In the genomic region with DNA sequence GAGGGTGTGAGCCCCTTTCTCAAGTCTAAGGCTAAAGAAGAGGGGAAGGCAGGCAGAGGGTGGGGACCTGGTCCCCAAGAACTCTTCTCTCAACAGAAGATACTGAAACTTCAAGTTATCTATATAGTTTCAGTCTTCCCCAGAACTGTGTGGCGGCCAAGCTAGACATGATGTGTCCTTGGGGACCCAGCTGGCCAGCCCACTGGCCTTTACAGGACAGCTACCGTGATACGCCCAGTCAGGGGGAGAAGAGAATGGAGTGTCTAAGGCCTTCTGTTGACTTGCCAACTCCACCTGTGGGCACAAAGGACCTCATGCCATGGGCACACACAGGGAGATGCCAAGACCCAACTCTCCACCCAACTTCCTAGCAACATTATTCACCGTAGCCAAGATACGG, we compare ENCODE assay signal across 11 mouse cellular contexts. TPM values are rescaled to one million over a fixed set of nuclear protein-coding genes. Genes with fewer than 3 reads are reported as not detected.
DNase-seq lines count a peak whose midpoint lies in the region; ATAC-seq lines count a peak whose summit lies in the region.
"Had no signal": no experiment of that assay in that cellular context is flagged by ENCODE, and none has a peak within 500 bp of the region (broad histone marks: within the 10 kb centered on the region; RNA-seq: fewer than 3 reads in every experiment).

No protein-coding gene starts in this region.

- H3K27me3 ChIP-seq in heart, embryonic 10.5 days (ENCODE audit: insufficient read depth, poor library complexity, severe bottlenecking): no peaks in the 10 kb centered on the region
- no peaks in the 10 kb centered on the region for H3K27me3 ChIP-seq in midbrain, embryonic 13.5 days
- no peaks in the 10 kb centered on the region for H3K27me3 ChIP-seq in midbrain, embryonic 16.5 days (ENCODE audit: control insufficient read depth, insufficient read depth, low read depth, low read length)
- H3K27me3 ChIP-seq in stomach, embryonic 16.5 days (ENCODE audit: control insufficient read depth, insufficient read depth, low read length): no peaks in the 10 kb centered on the region
- H3K27me3 ChIP-seq: CH12.LX had no signal

- no peaks in the 10 kb centered on the region for H3K9me3 ChIP-seq in heart, embryonic 10.5 days
- H3K9me3 ChIP-seq in midbrain, embryonic 13.5 days: no peaks in the 10 kb centered on the region
- H3K9me3 ChIP-seq in midbrain, embryonic 16.5 days (replicated peaks; ENCODE audit: control insufficient read depth, low read length, poor library complexity, severe bottlenecking): no peaks in the 10 kb centered on the region
- no peaks in the 10 kb centered on the region for H3K9me3 ChIP-seq in stomach, embryonic 16.5 days (replicated peaks; ENCODE audit: control insufficient read depth, low read length)

- H3K4me3 ChIP-seq in heart, embryonic 10.5 days: no peak overlapping the region
- H3K4me3 ChIP-seq in midbrain, embryonic 13.5 days (replicated peaks): no peak overlapping the region
- H3K4me3 ChIP-seq in midbrain, embryonic 16.5 days (ENCODE audit: low read depth, low read length): no peak overlapping the region
- H3K4me3 ChIP-seq in stomach, embryonic 16.5 days (replicated peaks; ENCODE audit: low read length): no peak overlapping the region

- no peak for ATAC-seq in midbrain, embryonic 13.5 days
- no peak for ATAC-seq in midbrain, embryonic 16.5 days
- ATAC-seq in stomach, embryonic 16.5 days (ENCODE audit: insufficient read depth, low FRiP score): no peak

- H3K4me1 ChIP-seq in heart, embryonic 10.5 days: peaks cover 88% of the 10 kb centered on the region
- peaks cover 53% of the 10 kb centered on the region for H3K4me1 ChIP-seq in midbrain, embryonic 13.5 days (replicated peaks)
- peaks cover 15% of the 10 kb centered on the region; the same call in 1 of the 2 replicates for H3K4me1 ChIP-seq in midbrain, embryonic 16.5 days (ENCODE audit: control insufficient read depth, insufficient read depth, low read length)
- peaks cover 94% of the 10 kb centered on the region for H3K4me1 ChIP-seq in stomach, embryonic 16.5 days (ENCODE audit: control insufficient read depth, insufficient read depth, low read length)

- no peak for DNase-seq in heart, embryonic 10.5 days (ENCODE audit: low spot score)
- DNase-seq in heart, adult 8-10 months (ENCODE audit: low spot score): no peak
- peak; percentile 50 for DNase-seq in heart, postnatal 4 days
- no peak for DNase-seq in embryo, embryonic 10.5 days (ENCODE audit: low spot score)
- no peak for DNase-seq in right cerebral cortex, adult 2 months (ENCODE audit: low spot score in 2 of 2)
- DNase-seq: adrenal gland, adult 8-10 months; gastrocnemius, postnatal 14 days had no signal

- H3K9ac ChIP-seq in midbrain, embryonic 13.5 days (replicated peaks): no peak overlapping the region
- no peak overlapping the region for H3K9ac ChIP-seq in midbrain, embryonic 16.5 days (ENCODE audit: low read depth, low read length)
- no peak overlapping the region for H3K9ac ChIP-seq in stomach, embryonic 16.5 days (ENCODE audit: low read length)

- 77% methylated on average over 5 of the region's 5 CpGs for WGBS in heart, embryonic 10.5 days
- WGBS in midbrain, embryonic 13.5 days: 82% methylated on average over 5 of the region's 5 CpGs
- WGBS in midbrain, embryonic 16.5 days: 82% methylated on average over 5 of the region's 5 CpGs
- 67% methylated on average over 5 of the region's 5 CpGs for WGBS in stomach, embryonic 16.5 days

- H3K4me2 ChIP-seq in midbrain, embryonic 13.5 days (replicated peaks): no peak overlapping the region
- no peak overlapping the region for H3K4me2 ChIP-seq in midbrain, embryonic 16.5 days (ENCODE audit: low read length)
- H3K4me2 ChIP-seq in stomach, embryonic 16.5 days (ENCODE audit: low read depth, low read length): no peak overlapping the region

- H3K27ac ChIP-seq in heart, embryonic 10.5 days: peak overlapping the region; percentile 87
- peak overlapping the region; percentile 27; the same call in 1 of the 2 replicates for H3K27ac ChIP-seq in midbrain, embryonic 13.5 days
- no peak overlapping the region for H3K27ac ChIP-seq in midbrain, embryonic 16.5 days (ENCODE audit: low read length)
- H3K27ac ChIP-seq in stomach, embryonic 16.5 days (ENCODE audit: low read length): peak overlapping the region; percentile 97

- H3K36me3 ChIP-seq in heart, embryonic 10.5 days: peaks cover 5% of the 10 kb centered on the region; the same call in 1 of the 2 replicates
- H3K36me3 ChIP-seq in midbrain, embryonic 13.5 days: no peaks in the 10 kb centered on the region
- no peaks in the 10 kb centered on the region for H3K36me3 ChIP-seq in midbrain, embryonic 16.5 days (ENCODE audit: control insufficient read depth, insufficient read depth, low read length)
- no peaks in the 10 kb centered on the region for H3K36me3 ChIP-seq in stomach, embryonic 16.5 days (ENCODE audit: control insufficient read depth, insufficient read depth, low read length)

RNA-seq across cellular contexts. Expression of gene Actn1, which starts 31.8 kb away (rescaled TPM):
- polyA plus RNA-seq in heart, embryonic 10.5 days (2016; fragmentation: Nextera tagmentation; extraction: Ambion mirVana): 62.6 and 67.8 TPM in 2 replicates
- total RNA-seq in heart, adult 8-10 months (2022): 10 to 100 TPM; 22.6 to 26.7 (median 26.0) TPM
- polyA plus RNA-seq in midbrain, embryonic 13.5 days (2015; fragmentation: Nextera tagmentation; extraction: Ambion mirVana): 5.5 and 7.3 TPM in 2 replicates
- polyA plus RNA-seq in midbrain, embryonic 16.5 days (2015; fragmentation: Nextera tagmentation; extraction: Ambion mirVana): 6.3 and 6.6 TPM in 2 replicates
- 100 to 1,000 TPM; 114 to 116 TPM for total RNA-seq in heart, postnatal 4 days (2021)
- 51.2 and 52.7 TPM in 2 replicates for polyA plus RNA-seq in stomach, embryonic 16.5 days (2015; fragmentation: Nextera tagmentation; extraction: Ambion mirVana)
